Mouse (Mus musculus): ENCODE results near the gene Pgm2l1. TPM values are rescaled to one million over a fixed set of nuclear protein-coding genes. Genes with fewer than 3 reads are reported as not detected.

Pgm2l1 gene
- 2.3 and 2.6 TPM in 2 replicates for polyA plus RNA-seq (2012; rRNA removed)

GRCm38 (mm10) chr7:100227158-100227875 lies at the start of gene Pgm2l1:
TSS of gene Pgm2l1 (plus strand) at chr7:100227394.

GRCm38 (mm10) chr7:100285383-100285782 lies 58.2 kb downstream of the Pgm2l1 start, which contains the start of gene P4ha3:
TSS of gene P4ha3 (plus strand) at chr7:100285520.

Other genes with a start within 250 kb of the Pgm2l1 start
- 2.0 and 2.7 TPM in 2 replicates for gene Rnf169, start 246.9 kb upstream of the Pgm2l1 start, polyA plus RNA-seq (2012; rRNA removed)
- gene Chrdl2, start 221.2 kb upstream of the Pgm2l1 start, polyA plus RNA-seq (2012; rRNA removed), result 0.08 TPM in 1 of 2 replicates, not detected in the other
- 33.4 and 36.7 TPM in 2 replicates for gene Pold3, start 105.8 kb upstream of the Pgm2l1 start, polyA plus RNA-seq (2012; rRNA removed)
- 2.7 and 3.0 TPM in 2 replicates for gene Lipt2, start 68.1 kb upstream of the Pgm2l1 start, polyA plus RNA-seq (2012; rRNA removed)
- gene Kcne3, start 50.9 kb upstream of the Pgm2l1 start, polyA plus RNA-seq (2012; rRNA removed), result 0.84 and 1.6 TPM in 2 replicates
- 1.4 and 1.5 TPM in 2 replicates for gene P4ha3, start 58.1 kb downstream of the Pgm2l1 start, polyA plus RNA-seq (2012; rRNA removed)
- 9.3 and 9.8 TPM in 2 replicates for gene C2cd3, start 144.8 kb downstream of the Pgm2l1 start, polyA plus RNA-seq (2012; rRNA removed)
- 18.1 and 20.8 TPM in 2 replicates for gene Ppme1, start 144.9 kb downstream of the Pgm2l1 start, polyA plus RNA-seq (2012; rRNA removed)
- gene Ucp3, start 245.6 kb downstream of the Pgm2l1 start, polyA plus RNA-seq (2012; rRNA removed), result 0.02 TPM in 1 of 2 replicates, not detected in the other